Mouse (Mus musculus) kidney, embryonic 15.5 days (tissue): ENCODE measurements around the gene Apopt1. TPM values are rescaled to one million over a fixed set of nuclear protein-coding genes. Genes with fewer than 3 reads are reported as not detected.

Experiments
- ATAC-seq: fragments of 200-750 bp; cut with Nextera tagmentation; replicated peaks from 2 replicates; pipeline ENCODE4 v1.8.0; 2017; ENCODE audit warnings: moderate TSS enrichment; ENCODE audit not compliant: low FRiP score
- H3K27ac ChIP-seq: fragments of 300-500 bp; sonication (generic); 2 replicates; pipeline ENCODE4 v1.5.1; 2015; ENCODE audit warnings: mild to moderate bottlenecking, inconsistent platforms
- H3K27me3 ChIP-seq: fragments of 300-500 bp; sonication (generic); 2 replicates; pipeline ENCODE4 v1.6.1; 2015; ENCODE audit warnings: inconsistent platforms
- H3K36me3 ChIP-seq: fragments of 300-500 bp; sonication (generic); 2 replicates; pipeline ENCODE4 v1.6.1; 2015; ENCODE audit warnings: inconsistent platforms
- H3K4me1 ChIP-seq: fragments of 300-500 bp; sonication (generic); 2 replicates; pipeline ENCODE4 v1.6.1; 2015; ENCODE audit warnings: inconsistent platforms
- H3K4me2 ChIP-seq: fragments of 300-500 bp; sonication (generic); 2 replicates; pipeline ENCODE4 v1.6.1; 2015; ENCODE audit warnings: moderate library complexity, mild to moderate bottlenecking, inconsistent platforms
- H3K4me3 ChIP-seq: fragments of 300-500 bp; sonication (generic); replicated peaks from 2 replicates; pipeline ENCODE4 v1.5.1; 2015; ENCODE audit warnings: mild to moderate bottlenecking, inconsistent platforms
- H3K9ac ChIP-seq: fragments of 300-500 bp; sonication (generic); 2 replicates; pipeline ENCODE4 v1.6.1; 2015; ENCODE audit warnings: mild to moderate bottlenecking, inconsistent platforms
- H3K9me3 ChIP-seq: fragments of 300-500 bp; sonication (generic); replicated peaks from 2 replicates; pipeline ENCODE4 v1.6.1; 2016; ENCODE audit warnings: inconsistent platforms
- WGBS: fragments of 180-500 bp; shearing (Covaris S2); methylation state at CpG from one replicate; pipeline ENCODE4 v1.1.7; 2015; ENCODE audit warnings: mixed read lengths; 5-methylcytosine and 5-hydroxymethylcytosine counted together
- polyA plus RNA-seq: library from polyadenylated mRNA; unstranded; fragments of >200 nt; fragmentation: Nextera tagmentation; extraction: Ambion mirVana; gene quantifications from 2 replicates; pipeline ENCODE4 v1.2.1, GENCODE M21; 2015

The Apopt1 gene
- polyA plus RNA-seq, result 53.5 and 57.4 TPM in 2 replicates

DNA sequence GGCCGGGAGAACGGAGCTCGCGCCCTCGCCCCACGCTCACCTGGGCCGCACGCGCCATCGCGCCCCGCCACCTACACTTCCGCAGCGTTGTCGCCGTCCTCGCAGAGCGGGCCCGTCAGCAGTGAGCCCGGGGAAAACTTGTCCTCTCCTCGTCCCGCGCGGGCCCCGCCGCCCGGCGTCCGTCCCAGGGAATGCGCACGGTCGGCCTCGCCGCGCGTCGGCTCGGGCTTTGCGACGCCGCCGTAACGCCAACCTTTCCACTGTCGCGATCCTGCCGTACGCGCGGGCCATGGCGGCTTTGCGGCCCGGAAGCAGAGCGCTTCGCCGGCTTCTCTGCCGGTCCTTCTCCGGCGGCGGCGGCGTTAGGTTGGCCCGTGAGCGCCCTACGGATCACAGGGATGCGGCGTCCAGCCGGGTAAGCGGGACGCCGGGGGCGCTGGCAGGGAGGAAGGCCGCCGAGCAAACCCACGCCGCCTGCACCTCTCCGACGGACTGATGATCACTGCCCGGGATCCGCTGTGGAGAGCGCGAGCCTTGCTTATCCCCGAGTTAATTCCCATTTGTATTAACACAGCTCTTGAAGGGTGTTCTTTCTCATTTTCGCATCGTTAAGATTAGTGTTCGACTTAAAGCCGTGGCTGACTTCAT lies at the start of gene Apopt1, which contains the start of gene Bag5:
Apopt1 (plus strand) TSS at position 258 of the 648 bp plus-strand sequence.
Bag5 (minus strand) TSS at position 254 of the 648 bp plus-strand sequence.
- Histone ChIP-seq H3K9me3 (no peaks in the 10 kb centered on the region), H3K27ac (peak within 1 kb of the TSS; percentile 84), H3K27me3 (no peaks in the 10 kb centered on the region), H3K4me2 (peak within 1 kb of the TSS; percentile 73), H3K36me3 (peaks cover 42% of the 10 kb centered on the region), H3K4me1 (peaks cover 30% of the 10 kb centered on the region), H3K4me3 (peak within 1 kb of the TSS; percentile 99), H3K9ac (peak within 1 kb of the TSS; percentile 98)
- ATAC-seq, result peak; percentile 95
- WGBS, result under 1% methylated on average over 79 of the region's 86 CpGs

DNA sequence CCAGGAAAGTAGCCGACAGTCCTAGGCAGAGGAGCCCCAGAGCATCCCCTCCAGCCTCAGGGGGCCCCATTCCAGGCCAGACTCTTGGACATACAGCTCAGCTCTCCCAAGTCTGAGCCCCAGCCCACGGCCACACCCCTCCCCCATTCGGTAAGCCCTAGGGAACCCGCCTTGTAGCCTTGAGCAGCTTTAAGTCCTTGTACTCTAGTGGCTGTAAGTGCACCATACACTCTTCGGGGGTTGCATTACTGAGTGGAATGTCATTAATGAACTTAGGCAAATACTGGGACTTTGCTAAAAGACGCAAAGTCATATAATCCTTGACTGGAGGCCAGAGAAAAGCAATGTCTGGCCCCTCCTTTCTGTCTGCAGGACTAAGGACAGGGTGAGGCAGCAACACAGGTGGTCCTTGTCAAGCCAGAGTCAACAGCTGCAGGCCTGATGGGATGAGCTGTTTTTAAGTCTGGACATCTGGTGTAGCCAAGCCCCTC lies 48.9 kb upstream of the Apopt1 start:
- Histone ChIP-seq H3K4me2 (peak overlapping the region; percentile 23; the same call in 1 of the 2 replicates), H3K27ac (peak overlapping the region; percentile 92), H3K36me3 (peaks cover 28% of the 10 kb centered on the region; the same call in 1 of the 2 replicates), H3K9ac (no peak overlapping the region), H3K9me3 (no peaks in the 10 kb centered on the region), H3K27me3 (no peaks in the 10 kb centered on the region), H3K4me1 (peaks cover 33% of the 10 kb centered on the region), H3K4me3 (no peak overlapping the region)
- peak; percentile 83 for ATAC-seq
- WGBS, result 14% methylated on average over 6 of the region's 6 CpGs

DNA sequence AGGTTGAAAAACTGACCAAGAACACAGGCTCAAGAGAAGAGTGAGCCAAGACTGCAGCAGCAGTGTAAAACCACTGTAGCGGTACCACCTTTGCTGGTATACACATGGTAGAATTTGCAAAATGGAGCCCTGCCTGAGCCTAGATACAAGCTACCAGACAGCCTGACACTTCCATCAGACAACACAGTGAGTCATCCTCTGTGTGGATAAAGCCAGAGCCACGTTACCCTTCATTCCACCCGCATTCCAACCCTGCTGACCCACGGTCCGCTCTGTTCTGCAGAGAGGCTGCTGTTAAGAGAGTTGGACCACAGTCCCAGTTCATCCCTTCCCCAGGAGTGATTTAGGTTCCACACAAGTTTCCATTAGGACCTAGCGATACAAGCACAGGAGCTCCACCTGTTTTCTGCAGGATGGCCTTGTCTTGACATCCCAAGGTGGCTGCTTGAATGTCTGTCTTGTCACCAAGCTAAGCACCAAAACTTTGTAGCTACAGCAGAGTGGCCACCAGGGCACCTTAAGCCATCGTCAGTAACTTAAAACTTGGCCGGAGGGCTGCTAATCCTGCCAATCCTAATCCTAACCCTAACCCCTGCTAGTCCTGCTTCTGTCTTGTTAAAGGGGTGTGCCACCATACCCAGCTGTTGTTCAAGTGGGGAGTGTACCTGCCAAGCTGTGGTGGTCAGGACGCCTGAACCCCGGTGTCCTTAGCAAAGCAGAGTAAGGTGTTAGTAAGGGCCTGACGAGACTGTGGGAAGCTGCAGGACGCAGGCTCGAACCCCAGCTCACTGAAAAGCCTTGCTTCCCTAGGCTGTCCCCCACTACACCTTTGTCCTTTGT lies 47.8 kb upstream of the Apopt1 start:
- WGBS, result 75% methylated on average over 13 of the region's 13 CpGs
- Histone ChIP-seq H3K27ac (peak overlapping the region; percentile 92; the same call in 1 of the 2 replicates), H3K27me3 (peaks cover 7% of the 10 kb centered on the region)

DNA sequence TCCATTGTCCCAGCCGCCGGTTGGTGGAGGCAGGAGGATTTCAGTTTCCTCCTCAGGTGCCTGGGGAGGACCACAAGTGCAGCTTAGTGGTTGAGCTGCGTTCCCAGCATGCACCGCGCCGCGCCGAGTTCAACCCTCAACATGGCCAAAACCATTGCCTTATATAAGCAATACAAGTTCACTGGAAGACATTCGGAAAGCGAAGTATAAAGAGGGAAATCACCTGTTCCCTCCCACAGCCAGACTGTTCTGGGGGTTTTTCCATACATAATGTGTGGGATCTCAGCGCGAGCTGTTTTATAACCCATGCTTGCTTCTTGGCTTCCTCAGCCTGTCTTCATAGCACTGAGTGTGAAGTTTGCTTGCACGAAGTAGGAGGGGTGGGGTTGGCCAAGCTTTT lies 46.7 kb upstream of the Apopt1 start:
- Histone ChIP-seq H3K4me2 (no peak overlapping the region), H3K27me3 (peaks cover 18% of the 10 kb centered on the region), H3K4me1 (peaks cover 55% of the 10 kb centered on the region), H3K4me3 (no peak overlapping the region), H3K9ac (no peak overlapping the region), H3K36me3 (peaks cover 10% of the 10 kb centered on the region; the same call in 1 of the 2 replicates), H3K9me3 (no peaks in the 10 kb centered on the region), H3K27ac (no peak overlapping the region)
- 83% methylated on average over 13 of the region's 13 CpGs for WGBS
- ATAC-seq, result no peak

More for the DNA sequence above, 47.8 kb upstream of the Apopt1 start:
- Histone ChIP-seq H3K4me2 (no peak overlapping the region), H3K4me3 (no peak overlapping the region), H3K36me3 (peaks cover 17% of the 10 kb centered on the region; the same call in 1 of the 2 replicates), H3K4me1 (peaks cover 44% of the 10 kb centered on the region), H3K9me3 (no peaks in the 10 kb centered on the region), H3K9ac (no peak overlapping the region)
- no peak for ATAC-seq

DNA sequence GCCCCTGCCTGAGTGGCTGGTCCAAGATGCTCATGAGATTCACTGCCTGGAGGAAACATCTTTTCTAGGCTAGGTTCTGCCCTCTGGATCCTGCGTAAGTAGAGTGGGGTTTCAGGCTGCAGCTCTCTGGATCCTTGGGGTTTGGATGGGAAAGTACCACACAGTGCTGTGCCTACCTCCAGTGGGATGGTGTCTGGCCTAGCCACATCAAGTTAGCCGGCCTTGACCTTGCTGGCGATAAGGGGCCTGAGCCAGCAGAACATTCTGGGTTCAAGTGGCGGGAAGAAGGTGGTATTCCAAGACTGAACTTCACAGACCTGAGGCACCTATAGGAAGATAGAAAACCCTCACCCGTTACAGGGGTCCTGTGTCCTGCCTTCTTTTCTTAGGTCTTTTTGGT lies 45.6 kb upstream of the Apopt1 start:
- peaks cover 28% of the 10 kb centered on the region for H3K27me3 ChIP-seq
- peaks cover 2% of the 10 kb centered on the region; the same call in 1 of the 2 replicates for H3K36me3 ChIP-seq
- no peak overlapping the region for H3K4me3 ChIP-seq
- no peak overlapping the region for H3K27ac ChIP-seq
- peaks cover 65% of the 10 kb centered on the region for H3K4me1 ChIP-seq
- no peaks in the 10 kb centered on the region for H3K9me3 ChIP-seq
- no peak overlapping the region for H3K4me2 ChIP-seq
- no peak for ATAC-seq
- WGBS, result 90% methylated on average over 5 of the region's 5 CpGs
- no peak overlapping the region for H3K9ac ChIP-seq

DNA sequence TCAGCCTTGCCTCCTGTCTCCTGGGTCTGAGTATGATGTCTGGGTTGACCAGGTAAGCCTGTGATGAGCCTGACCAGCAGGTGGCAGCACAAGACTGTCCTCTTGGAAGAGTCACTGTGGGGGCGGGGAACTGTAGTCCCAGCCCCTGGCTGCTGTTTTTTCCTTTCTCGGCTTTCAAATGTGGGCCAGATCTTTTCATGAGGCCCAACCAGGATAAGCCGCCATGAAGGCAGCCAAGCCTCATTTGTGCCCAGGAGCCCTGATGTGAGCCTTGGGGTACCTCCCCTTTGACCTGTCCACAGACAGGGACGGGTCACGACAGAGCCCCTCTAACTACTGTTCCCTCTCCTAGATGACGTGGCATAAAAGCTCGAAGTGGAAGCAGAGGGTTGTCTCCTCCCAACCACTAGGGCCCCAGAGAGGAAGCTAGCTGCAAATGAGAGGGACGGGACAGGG lies 44.6 kb upstream of the Apopt1 start:
- Histone ChIP-seq H3K4me2 (peak overlapping the region; percentile 58), H3K4me3 (peak overlapping the region; percentile 10), H3K9me3 (no peaks in the 10 kb centered on the region), H3K36me3 (no peaks in the 10 kb centered on the region), H3K27me3 (peaks cover 39% of the 10 kb centered on the region), H3K4me1 (peaks cover 65% of the 10 kb centered on the region), H3K9ac (0 out of 2 replicates have a peak overlapping the region, but pooled peaks have one; percentile 19), H3K27ac (peak overlapping the region; percentile 88)
- peak; percentile 53 for ATAC-seq
- under 1% methylated on average over 8 of the region's 8 CpGs for WGBS

DNA sequence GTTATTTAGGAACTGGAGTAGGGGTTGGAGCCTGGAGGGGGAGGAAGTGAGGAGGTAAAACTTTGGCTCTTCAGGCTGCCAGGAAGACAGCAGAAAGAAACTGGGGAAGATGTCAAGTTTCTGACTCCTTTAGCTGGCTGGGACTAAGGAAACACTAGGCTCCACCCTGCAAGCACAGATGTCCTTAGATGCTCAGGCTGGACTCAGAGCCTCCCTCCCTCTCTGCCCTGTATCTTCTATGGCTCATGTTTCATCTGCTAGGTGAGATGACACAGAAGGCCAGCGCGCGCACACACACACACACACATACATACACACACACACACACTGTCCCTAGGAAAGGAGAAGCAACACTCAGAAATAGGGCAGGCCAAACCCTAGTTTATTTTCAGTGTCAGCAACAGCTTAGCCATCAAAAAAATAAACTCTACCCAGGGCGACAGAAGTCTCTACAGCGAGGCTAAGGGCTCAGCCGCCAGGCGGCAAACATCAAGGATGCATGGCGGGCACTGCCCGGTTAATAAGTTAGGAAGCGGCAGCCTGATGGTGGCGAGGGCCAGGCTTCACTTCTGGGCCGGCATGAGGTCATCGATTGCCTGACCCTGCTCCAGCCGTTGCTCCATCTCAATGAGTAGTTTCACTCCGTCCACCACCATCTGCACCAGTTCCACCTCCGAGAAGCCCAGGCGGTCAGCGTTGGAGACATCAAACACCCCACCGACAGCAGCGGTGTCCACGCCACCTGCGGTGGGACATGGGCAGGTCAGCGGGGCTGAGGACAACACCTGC lies 43.9 kb upstream of the Apopt1 start:
- Histone ChIP-seq H3K4me1 (peaks cover 58% of the 10 kb centered on the region), H3K4me2 (peak overlapping the region; percentile 58), H3K4me3 (no peak overlapping the region), H3K9ac (0 out of 2 replicates have a peak overlapping the region, but pooled peaks have one; percentile 19), H3K27ac (peak overlapping the region; percentile 88), H3K27me3 (peaks cover 46% of the 10 kb centered on the region), H3K36me3 (no peaks in the 10 kb centered on the region), H3K9me3 (no peaks in the 10 kb centered on the region)
- 0 out of 2 replicates have a peak, but pooled peaks have one; percentile 10 for ATAC-seq
- WGBS, result 58% methylated on average over 23 of the region's 23 CpGs

DNA sequence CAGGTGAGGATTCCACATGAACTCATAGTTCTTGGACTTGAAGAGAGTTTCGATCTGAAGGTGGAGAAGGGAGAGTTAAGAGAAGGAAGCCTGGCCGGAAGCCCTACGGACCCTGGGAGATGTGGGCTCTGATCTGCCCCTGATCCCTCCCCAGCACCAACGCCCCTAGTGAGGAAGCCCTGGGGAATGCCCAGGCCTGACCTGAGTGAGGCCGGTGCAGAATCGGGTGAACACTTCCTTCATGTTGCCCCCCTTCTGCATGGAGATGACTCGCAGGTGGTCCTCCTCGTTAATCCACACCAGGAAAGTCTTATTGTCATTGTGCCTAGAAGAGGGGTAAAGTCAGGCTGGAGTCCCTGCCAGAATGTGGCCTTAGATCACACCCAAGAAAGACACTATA lies 43.1 kb upstream of the Apopt1 start:
- ATAC-seq, result no peak
- peak overlapping the region; percentile 63; the same call in 1 of the 2 replicates for H3K4me3 ChIP-seq
- no peaks in the 10 kb centered on the region for H3K9me3 ChIP-seq
- H3K36me3 ChIP-seq, result no peaks in the 10 kb centered on the region
- no peak overlapping the region for H3K9ac ChIP-seq
- H3K27ac ChIP-seq, result no peak overlapping the region
- peak overlapping the region; percentile 97; the same call in 1 of the 2 replicates for H3K4me2 ChIP-seq
- 60% methylated on average over 8 of the region's 8 CpGs for WGBS
- peaks cover 52% of the 10 kb centered on the region for H3K27me3 ChIP-seq
- peaks cover 50% of the 10 kb centered on the region for H3K4me1 ChIP-seq

DNA sequence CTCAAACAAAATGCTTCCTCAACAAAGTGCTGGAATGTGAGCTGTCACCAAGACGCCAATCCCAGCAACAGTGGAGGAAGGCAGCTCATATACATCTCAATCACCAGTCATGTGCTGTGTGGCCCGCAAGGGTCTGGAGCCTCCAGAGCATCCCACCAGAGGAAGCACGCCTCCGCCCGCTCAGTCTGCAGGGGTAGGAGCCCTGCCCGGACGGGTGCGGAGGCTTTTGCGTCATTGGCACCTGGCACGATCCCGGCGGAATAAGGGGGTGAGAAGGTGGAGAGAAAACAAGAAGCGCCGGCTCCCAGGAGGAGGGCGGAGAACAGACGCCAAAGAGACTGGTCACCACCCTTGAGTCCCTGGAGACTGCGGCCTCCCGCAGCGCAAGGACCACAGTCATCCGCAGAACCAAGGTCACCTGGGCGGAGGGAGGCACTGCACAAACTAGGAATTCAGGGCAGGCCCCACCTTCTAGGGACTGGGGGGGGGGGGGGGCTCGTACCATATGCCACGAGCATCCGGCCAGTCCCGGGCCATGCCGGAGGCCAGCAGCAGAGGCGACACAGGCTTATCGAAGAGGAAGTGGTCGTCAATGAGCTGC lies 42.6 kb upstream of the Apopt1 start:
- peak overlapping the region; percentile 63 for H3K4me3 ChIP-seq
- no peaks in the 10 kb centered on the region for H3K9me3 ChIP-seq
- no peaks in the 10 kb centered on the region for H3K36me3 ChIP-seq
- H3K27me3 ChIP-seq, result peaks cover 57% of the 10 kb centered on the region
- H3K9ac ChIP-seq, result no peak overlapping the region
- ATAC-seq, result 0 out of 2 replicates have a peak, but pooled peaks have one; percentile 1
- H3K4me1 ChIP-seq, result peaks cover 46% of the 10 kb centered on the region
- H3K4me2 ChIP-seq, result peak overlapping the region; percentile 97
- H3K27ac ChIP-seq, result no peak overlapping the region
- 15% methylated on average over 29 of the region's 29 CpGs for WGBS

DNA sequence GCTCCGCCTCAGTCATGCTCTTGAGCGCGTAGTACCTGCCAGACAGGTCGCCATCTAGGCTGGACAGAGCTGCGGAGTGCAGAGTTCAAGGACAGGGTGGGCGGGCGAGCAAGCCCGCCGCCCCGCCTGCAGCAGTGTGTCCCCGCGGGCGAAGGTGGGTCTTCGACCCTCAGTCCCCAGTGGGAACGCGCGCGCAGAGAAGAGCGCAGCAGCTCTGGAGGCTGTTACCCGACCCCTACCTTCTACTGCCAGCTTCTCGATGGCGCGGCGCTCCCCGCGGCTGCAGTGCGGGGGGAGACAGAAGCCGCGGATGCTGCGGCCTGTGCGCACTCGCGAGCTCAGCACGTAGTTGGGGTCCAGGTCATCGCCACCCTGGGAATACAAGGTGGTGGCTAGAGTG lies 42.1 kb upstream of the Apopt1 start:
- 1% methylated on average over 35 of the region's 35 CpGs for WGBS
- H3K27ac ChIP-seq, result no peak overlapping the region
- peak overlapping the region; percentile 60; the same call in 1 of the 2 replicates for H3K9ac ChIP-seq
- ATAC-seq, result no peak
- H3K4me3 ChIP-seq, result peak overlapping the region; percentile 63
- H3K4me1 ChIP-seq, result peaks cover 49% of the 10 kb centered on the region
- H3K9me3 ChIP-seq, result no peaks in the 10 kb centered on the region
- H3K4me2 ChIP-seq, result peak overlapping the region; percentile 97
- H3K36me3 ChIP-seq, result no peaks in the 10 kb centered on the region
- peaks cover 62% of the 10 kb centered on the region for H3K27me3 ChIP-seq
